Mouse (Mus musculus) liver (tissue): Measurements from ENCODE around the gene Polh.
A peak's percentile ranks its signal among the peaks of the same experiment; 100 is the strongest.

Experiments
- DNase-seq: peaks from one replicate; pipeline ENCODE4 v3.0.0-alpha.2; 2020; ENCODE audit warnings: mixed read lengths

The Polh gene

DNA sequence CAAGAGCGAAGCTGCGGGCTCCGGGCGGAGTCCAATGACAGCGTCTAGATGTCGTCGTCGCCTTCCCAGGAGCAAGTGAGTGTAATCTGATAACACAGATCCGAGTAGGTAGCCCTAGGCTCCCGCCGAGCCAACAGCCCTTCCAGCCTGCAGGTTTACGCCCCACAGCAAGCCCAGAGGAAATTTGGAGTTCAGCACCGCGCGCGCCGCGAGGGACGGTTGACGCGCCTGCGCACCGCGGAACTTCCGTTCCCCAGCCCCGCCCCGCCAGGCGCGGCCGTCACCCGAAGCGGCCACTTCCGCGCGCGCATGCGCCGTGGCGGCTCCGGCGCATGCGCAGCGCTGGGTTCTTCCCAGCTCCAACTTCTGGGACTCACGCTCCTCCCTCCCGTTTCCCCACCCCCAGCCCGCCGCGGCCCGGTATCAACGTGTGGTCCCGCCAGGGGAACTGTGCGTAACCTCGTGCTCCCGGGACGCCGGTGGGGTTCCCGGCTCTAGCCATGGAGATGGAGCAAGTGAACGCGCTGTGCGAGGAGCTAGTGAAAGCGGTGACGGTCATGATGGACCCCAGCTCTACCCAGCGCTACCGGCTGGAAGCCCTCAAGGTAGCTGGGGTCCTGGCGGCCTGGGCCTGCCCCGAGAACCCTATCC is at the start of gene Polh, which contains the start of gene Xpo5:
TSS of gene Polh (minus strand) at position 225 of the 651 bp plus-strand sequence.
TSS of gene Xpo5 (plus strand) at position 362 of the 651 bp plus-strand sequence.
- peak; percentile 96 for DNase-seq

DNA sequence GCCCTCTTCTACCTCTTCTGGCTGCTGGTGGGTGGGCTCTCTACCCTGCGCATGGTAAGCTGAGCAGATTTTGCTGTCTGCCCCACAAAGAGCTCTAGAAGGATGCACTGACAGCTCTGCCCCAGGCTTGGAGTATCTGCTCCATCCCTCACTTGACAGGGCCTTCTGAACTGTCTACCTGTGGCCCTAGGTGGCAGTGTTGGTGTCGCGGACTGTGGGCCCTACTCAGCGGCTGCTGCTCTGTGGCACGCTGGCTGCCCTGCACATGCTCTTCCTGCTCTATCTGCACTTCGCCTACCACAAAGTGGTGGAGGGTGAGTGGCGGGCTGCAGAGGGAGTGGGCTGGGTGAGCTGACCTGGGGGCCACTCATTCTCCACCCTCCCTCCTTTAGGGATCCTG is 48.7 kb upstream of the Polh start:
- peak; percentile 21 for DNase-seq

DNA sequence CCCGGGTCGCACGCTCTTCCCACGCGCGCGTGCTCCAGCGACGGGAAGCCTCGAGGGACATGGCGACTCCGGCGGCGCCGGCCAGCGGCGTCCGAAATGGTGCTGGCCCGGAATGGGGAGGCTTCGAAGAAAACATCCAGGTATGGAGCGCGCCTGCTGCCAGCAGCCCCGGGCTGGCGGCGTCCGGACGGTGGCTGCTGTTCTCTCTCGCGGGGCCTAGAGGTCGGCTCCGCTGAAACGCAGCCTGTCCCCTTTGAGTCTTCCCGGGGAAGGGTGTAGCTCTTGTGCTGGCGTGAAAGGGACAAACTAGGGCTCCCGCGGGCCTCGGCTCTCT is 45.7 kb upstream of the Polh start:
- no peak for DNase-seq

DNA sequence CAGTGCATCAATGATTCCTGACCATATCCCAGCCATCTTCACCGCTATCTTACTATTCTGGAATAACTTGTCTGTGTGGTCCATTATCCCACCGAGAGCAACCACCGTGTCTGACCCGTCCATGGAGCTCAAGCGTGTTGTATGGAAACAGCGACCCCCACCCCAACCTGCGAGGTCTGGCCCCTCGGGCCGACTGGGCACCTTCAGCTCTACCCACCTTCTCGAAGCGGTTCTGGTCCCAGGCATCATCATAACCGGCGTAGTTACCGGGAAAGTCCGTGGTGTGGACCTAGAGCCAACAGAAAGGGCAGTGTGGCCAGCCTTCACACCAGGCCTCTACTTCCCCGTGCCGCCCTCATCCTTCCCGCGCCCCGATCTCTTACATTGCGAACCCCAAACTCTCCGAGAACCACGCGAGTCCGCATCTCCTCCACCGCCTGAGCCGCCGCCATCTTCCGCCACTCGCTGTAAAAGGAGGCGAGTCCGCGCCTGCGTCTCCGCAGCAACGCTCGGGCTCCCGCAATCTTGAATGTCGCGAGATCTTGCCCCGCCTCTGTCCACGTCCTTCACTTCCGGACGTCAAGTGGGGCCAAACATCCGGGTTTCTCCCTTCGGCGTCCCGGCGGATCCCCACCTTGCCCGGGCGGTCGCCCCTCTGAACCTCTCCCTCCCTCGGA is 45.2 kb upstream of the Polh start, which contains the start of the genes Polr1c and Yipf3:
TSS of gene Polr1c (minus strand) at position 543 of the 677 bp plus-strand sequence.
TSS of gene Yipf3 (plus strand) at position 569 of the 677 bp plus-strand sequence.
- DNase-seq, result peak; percentile 94

DNA sequence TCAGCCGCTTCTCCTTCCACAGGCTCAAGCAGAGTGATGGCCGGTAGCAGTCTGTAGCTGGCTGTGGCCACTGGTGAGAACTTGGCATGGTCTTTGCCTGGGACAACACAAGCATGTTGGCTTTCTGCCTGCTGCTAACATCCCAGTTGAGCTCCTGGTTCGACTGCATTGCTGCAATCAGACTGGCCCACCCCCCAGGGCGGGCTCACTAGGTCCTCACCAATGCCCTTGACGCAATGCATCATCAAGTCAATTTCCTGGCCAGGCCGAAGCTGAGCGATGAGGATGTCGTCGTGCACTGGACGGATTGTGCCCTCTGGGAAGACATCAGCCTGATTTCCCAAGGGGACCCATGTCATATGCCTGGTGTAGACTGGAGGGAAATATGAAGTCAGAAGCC is 42.1 kb upstream of the Polh start:
- no peak for DNase-seq

DNA sequence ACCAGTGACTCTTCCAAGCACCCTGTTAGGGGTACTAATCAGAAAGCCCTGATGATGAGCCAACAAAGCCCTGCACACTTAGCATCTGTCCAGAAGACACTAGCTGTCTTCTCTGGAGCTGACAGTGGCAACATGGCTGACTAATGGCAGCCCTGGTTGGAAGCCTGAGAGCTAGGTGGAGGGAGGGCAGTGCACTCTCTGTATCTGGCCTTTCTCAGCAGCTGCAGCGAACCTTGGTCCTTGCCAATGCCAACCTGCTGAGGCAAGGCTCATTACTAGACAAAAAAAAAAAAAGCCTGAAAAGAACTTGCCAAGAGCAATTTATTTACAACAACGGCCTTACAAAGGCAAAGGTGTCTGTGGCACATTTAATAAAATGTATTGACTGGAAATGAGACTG is 41.2 kb upstream of the Polh start:
- DNase-seq, result no peak

DNA sequence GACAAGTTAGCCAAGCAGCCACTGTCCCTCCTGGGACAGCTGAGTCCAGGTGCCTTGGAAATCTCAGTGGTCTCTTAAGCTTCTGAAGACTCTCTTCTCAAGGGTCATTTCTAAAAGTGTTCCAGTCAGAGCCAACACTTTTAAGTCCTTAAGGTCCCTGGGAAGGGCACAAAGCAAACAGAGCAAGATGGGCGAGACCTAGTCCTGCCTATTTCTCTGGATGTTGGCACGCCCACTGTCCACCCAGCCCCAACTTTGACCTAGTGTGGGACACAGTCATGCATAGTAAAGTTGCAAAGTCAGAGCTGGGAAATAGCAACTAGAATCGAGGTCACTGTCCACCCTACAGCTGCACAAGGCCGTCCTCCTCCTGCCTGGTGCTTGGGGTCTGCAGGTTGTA is 40.5 kb upstream of the Polh start:
- DNase-seq, result no peak

DNA sequence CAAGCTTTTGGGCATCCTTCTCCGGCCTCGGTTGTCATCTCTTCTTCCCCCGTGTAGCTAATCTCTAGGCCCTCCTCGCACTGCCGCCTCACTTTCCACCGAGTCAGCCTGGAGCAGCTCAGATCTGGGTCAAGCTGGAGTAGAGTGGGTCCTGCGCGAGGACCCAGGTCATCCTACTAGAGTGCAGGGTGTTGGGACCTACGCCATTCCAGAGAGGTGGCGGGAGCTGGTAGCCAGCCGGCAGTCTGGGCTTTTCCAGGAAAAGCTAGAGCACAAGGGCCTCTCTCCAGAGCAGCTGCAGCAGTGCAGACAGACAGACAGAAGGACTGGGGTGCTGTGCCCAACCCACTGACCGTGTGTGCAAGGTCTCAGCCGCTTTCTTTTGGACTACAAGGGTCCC is 39.8 kb upstream of the Polh start:
- no peak for DNase-seq

DNA sequence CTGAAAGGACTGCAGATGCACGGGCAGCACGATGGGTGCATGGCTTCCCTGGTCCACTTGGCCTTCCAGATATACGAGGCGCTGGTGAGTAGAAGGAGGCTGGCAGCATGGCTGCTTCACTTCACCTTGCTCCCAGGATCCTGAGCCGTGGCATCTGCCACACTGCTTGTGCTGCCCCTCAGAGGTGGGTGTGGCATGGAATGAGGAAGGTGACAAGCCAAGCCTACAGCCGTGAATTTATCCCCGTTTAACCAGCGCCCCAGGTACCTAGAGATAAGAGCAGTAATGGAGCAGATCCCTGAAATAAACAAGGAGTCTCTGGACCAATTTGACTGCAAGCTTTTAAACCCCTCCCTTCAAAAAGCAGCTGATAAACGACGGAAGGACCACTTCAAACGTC is 39.0 kb upstream of the Polh start:
- DNase-seq, result no peak

DNA sequence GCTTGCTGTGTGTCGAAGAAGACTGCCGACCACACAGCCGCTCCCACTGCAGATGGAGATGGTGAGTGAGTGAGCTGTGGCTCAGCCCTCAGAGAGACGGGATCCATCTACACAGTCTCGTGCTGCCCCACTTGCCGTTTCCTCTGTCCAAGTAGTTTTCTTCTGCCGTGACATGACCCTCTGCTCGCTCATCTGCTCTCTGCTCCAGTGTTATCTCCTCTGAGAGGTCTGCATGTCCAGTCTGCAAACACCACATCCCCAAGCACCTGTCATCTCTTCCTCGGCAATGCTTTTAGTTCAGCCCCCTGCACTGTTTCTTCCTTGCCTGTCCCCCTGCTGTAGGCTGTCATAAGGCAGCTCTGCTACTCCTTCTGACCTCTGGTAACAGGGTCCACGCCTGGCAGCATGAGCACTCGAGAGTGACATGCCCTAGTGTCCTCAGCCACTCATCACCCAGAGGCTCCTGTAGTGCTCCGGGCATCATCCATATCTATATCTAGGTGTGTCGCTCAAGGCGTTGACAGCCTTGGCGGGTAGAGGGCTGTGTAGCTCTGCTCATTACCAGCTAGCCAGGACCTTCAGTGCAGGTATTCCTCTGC is 37.2 kb upstream of the Polh start:
- DNase-seq, result no peak

DNA sequence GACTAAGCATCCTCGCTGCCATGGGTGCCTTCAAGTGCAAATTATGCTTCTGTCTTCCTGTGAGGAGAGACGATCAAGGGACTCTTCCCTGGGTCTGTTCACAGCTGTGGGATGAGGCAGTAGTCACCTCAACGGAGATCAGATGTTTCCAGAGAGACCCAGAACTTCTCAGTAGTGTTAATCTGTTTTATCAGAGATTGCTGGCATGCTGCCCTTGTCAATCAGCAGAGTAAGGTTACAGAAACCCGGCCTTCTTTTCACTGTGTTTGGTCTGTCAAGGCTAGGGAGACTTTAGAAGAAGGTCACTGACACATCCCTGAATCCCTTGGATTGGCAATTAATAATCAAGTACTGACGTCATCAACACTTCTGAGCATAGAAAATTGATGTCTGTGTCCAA is 35.0 kb upstream of the Polh start:
- no peak for DNase-seq

DNA sequence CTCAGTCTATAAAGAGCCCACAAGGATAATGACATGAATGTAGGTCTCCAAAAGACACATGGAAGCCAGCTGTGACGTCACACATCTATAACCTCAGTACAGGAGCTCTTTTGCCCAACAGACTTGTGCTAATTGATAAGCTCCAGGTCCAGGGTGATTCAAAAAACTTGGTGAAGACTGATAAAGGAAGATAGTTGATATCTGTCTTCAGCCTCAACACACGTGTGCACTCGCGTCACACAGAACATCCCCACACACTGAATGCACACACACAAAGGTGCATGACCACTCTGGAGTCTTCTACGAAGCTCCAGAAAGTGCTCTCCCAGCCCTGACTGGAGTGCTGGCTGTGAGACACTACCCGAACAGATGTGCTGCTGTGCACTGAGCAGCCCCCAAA is 34.6 kb upstream of the Polh start:
- no peak for DNase-seq

DNA sequence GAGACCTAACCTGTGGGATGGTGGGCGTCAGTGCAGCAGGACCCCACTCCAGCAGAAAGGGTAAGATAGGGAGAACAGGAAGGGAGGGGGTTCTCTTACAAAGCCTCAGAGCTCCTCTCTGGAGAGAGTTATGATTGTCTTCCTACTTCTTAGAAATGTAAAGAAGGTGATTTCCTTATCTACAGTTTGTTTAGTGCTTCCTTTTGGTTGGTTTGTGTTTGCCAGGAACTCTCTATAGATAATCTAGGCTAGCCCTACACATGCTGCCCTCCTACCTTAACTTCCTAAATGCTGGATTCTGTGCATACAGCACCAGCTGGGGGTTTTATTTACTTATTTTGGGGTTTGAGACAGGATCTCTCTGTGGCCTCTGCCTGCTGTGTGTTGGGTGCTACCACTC is 33.6 kb upstream of the Polh start:
- DNase-seq, result no peak

DNA sequence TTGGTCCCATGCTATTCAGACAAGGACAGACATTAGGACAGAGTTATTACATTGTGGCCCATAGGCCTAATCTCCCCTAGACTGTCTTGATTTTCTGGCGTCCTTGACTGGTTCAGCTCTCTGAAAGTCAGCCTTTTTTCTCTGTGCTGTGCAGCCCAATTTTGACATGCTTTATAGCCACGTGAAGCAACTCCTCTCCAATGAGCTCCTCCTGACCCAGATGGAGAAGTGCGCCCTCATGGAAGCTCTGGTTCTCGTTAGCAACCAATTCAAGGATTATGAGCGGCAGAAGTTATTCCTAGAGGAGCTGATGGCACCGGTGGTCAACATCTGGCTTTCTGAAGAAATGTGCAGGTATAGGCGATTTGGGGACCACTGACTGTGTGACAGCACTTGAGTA is 25.1 kb upstream of the Polh start:
- DNase-seq, result no peak

DNA sequence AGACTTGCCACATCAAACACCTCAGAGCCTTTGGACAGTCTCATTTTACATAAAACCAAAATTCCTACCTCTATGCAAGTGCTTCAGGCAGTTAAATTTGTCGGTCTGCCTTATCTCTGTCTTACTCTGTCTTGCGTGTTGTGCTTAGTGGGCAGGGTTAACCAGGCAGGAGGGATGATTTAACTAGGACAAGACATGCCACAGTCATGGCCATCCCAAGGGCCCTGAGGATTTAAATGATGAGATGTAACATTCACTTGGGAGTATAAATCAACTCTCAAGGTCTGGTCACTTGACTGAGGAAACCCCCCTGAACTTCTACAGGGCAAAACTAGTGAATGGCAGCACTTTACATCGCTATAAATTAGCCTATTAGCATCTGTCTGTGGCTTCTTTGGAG is 19.2 kb upstream of the Polh start:
- no peak for DNase-seq

DNA sequence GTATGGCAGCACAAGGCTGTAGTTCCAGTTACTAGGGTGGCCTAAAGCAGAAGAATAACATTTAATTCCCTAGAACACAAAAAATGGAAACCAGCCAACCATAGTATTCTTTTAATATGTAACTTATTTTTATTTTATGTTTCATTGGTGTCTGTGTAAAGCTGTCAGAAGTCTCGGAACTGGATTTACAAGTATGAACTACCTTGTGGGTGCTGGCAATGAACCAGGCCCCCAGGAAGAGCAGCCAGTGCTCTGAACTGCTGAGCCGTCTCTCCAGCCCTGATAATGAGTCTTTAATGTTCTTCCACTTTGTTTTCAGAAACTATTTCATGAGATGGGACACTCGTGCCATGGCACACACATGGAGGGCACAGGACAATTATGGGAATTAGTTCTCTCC is 8.1 kb upstream of the Polh start:
- DNase-seq, result no peak

DNA sequence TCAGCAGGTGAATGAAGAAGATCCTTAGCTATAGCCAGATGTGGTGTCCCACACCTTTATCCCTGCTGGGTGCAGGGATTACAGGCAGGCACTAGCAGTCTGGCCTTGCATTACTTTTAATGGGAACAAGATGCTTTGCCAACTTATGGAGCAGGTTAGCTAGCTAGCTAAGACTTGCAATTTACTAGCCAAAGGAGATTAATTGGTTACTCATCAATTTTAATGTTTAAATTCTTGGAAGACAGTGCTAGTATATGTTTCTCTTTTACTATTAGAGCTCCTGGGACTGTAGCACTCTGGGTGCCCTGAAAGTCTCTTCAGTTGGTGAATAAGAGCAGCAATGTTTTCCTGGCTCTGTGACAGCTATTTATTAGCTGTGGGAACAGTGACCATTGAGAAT is 4.2 kb upstream of the Polh start:
- no peak for DNase-seq

DNA sequence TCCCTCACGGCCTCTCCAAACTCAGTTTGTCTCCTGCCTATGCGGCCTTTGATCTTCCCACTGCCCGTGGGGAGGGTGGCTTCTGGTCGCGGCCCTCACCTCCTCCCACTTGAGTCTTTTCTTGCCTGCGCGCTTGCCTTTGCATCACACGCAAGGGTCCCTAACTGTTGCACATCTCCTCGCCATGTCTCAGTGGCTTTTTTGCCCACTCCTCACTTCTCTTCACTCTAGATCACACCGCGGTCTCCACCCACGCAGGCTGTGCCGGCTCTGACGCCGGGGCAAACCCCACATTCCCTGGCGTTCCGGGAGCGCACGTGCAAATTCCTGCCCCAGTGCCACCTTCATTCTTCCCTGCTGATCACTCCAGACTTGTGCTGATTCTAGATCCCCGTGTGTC is 633 bp upstream of the Polh start:
- DNase-seq, result no peak

DNA sequence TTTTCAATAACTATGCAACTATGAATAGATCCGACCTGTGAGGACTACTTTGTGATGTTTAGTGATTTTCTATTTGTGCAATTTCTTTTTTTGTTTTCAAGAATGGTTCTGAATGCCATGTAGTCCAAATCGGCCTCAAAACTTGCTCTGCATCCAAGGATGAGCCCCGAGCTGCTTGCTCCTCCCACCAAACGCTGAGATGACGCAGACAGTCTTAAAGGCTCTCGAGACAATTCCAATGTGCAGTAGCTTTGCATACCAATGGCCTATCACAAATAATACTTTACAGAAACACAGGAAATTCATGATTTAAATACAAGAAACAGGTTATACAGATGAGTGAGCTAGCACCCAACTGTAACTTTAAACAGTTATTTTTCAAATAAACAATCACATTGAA is 1.3 kb downstream of the Polh start:
- DNase-seq, result peak; percentile 63

DNA sequence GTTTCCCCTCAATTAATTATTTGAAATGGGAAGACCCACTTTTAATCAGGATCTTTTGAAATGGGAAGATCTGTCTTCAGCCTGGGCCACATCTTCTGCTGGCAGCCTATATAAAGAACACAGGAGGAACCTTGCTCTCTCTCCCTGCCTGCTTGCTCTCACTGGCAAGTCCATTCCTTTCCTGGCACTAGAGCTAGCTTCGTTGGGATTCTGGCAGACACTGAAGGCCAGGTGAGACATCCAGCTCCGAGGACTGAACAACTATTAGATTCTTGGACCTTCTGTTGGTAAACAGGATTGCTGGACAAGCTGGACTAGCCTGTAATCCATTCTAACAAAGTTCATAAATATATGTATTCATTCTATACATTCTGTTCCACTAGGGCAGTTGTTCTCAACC is 13.6 kb downstream of the Polh start:
- DNase-seq, result no peak

DNA sequence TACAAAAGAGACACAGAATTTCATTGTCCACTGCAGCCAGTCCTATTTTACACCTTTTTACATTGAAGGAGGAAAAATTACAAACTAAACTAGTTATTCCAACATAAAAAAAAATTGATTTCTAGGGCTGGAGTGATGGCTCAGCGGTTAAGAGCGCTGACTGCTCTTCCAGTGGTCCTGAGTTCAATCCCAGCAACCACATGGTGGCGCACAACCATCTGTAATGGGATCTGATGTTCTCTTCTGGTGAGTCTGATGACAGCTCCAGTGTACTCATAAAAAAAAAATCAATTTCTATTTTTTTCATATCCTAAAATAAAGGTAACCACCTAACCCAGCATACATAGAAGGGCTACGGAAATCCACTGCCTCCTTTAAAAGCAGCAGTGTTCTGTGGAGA is 20.2 kb downstream of the Polh start:
- DNase-seq, result no peak

DNA sequence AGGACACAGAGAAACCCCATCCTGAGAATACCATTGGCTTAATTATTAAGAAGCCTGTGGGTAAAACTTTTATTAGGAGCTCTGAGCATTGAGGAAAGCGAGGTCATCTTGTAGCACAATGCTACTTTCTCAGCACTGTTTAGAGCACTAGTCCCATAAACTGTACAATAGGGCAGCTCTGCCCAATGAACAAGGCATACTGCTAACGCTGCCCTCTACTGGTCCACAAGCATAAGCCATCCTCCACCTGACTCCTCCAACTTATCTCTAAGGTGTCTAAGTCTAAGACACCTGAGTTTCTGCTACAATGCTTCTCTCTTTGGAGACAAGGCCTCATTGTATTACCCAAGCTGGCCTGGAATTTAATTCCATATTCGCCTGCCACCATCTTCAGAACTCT is 31.9 kb downstream of the Polh start:
- DNase-seq, result peak; percentile 53

DNA sequence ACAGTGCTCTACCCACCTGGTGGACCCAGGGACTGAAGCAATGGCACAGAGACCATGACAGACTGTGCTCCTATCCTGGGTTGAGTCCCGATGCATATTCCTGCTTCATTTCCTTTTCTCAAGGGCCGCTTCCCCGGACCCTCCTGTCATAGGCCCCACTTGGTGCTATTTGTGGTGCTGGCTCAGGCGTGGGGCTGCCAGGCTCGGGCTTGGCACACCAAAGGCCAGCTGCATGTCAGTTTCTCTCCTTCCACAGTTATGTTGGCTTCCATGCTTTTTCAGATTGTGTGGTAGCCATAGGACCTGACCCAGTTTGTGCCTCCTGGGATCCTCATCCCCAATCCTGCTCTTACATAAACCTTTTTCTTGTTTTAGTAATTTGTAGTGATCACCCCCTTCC is 33.7 kb downstream of the Polh start:
- no peak for DNase-seq

DNA sequence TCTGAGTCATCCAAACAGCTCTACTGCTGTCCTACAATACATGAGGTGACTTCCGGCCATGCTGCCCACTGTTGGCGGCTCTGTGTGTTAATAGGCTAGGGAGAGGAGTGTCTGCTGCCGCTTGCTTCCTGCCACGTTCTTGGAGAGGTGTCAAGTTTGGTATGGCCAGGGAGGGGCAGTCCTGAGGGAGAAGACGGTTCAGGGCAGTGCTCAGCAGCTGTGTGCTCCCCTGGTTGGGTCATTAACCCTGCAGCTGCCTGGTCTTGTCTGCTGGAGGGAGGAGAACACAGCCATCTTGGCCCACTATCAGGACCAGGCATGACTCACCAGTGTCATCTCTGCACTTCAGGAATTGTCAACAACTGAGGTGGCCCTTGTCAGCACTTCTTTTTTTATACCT is 34.1 kb downstream of the Polh start:
- DNase-seq, result peak; percentile 39

DNA sequence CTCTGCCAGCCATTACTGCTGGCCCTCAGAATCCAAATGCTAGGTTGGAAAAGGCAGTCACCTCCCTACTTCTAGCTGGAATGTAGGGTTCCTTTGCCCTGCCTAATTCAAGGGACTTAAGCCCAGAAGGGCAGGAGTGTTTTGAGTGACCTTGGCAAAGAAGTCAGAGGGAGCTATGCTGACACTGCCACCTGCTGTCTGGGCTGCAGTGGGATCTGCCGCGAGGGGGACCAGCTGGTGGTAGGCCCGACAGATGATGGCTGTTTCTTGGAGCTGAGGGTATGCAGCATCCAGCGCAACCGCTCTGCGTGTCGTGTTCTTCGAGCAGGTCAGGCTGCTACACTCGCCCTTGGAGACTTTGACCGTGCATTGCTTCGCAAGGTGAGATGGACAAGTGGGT is 35.4 kb downstream of the Polh start:
- DNase-seq, result no peak
